Mouse (Mus musculus): ENCODE measurements around the gene Gtf2b.

GRCm38 (mm10) chr3:142749131-142749530, 15.7 kb upstream of the Gtf2b start:
- no peak for TF ChIP-seq CTCF (IDR thresholded peaks at IDR 0.05; ENCODE audit: borderline replicate concordance, extremely low read depth, insufficient read depth, insufficient read length)
- TF ChIP-seq POLR2A (IDR thresholded peaks at IDR 0.05; ENCODE audit: borderline replicate concordance, extremely low read depth, insufficient read depth, insufficient read length, poor library complexity, severe bottlenecking), result no peak

All from brain, embryonic 14.5 days (tissue).